In genomic region chr4:24698528-24699117, GRCm38 (mm10) we compare ENCODE assay signal across 9 mouse cellular contexts.
A peak's percentile ranks its signal among the peaks of the same experiment; 100 is the strongest.
DNase-seq lines count a peak whose midpoint lies in the region; ATAC-seq and TF ChIP-seq lines count a peak whose summit lies in the region.
"Had no signal": no experiment of that assay in that cellular context is flagged by ENCODE, and none has a peak within 500 bp of the region (broad histone marks: within the 10 kb centered on the region; RNA-seq: fewer than 3 reads in every experiment).

No protein-coding gene starts in this region.

- H3K4me3 ChIP-seq in liver, postnatal 0 days (ENCODE audit: low read depth, low read length), result no peak overlapping the region
- no peak overlapping the region for H3K4me3 ChIP-seq in forebrain, embryonic 12.5 days (replicated peaks)
- H3K4me3 ChIP-seq: embryonic facial prominence, embryonic 13.5 days; limb, embryonic 13.5 days had no signal

- H3K4me2 ChIP-seq in liver, postnatal 0 days (ENCODE audit: low read depth, low read length), result no peak overlapping the region
- H3K4me2 ChIP-seq in forebrain, embryonic 12.5 days, result no peak overlapping the region
- H3K4me2 ChIP-seq: embryonic facial prominence, embryonic 13.5 days; limb, embryonic 13.5 days had no signal

- no peak overlapping the region for H3K27ac ChIP-seq in liver, postnatal 0 days (ENCODE audit: low read depth)
- H3K27ac ChIP-seq in forebrain, embryonic 12.5 days, result no peak overlapping the region
- H3K27ac ChIP-seq: embryonic facial prominence, embryonic 13.5 days; limb, embryonic 13.5 days had no signal

- no peaks in the 10 kb centered on the region for H3K9me3 ChIP-seq in liver, postnatal 0 days (ENCODE audit: low read length)
- no peaks in the 10 kb centered on the region for H3K9me3 ChIP-seq in forebrain, embryonic 12.5 days
- H3K9me3 ChIP-seq: embryonic facial prominence, embryonic 13.5 days; limb, embryonic 13.5 days had no signal

- no peaks in the 10 kb centered on the region for H3K36me3 ChIP-seq in liver, postnatal 0 days (replicated peaks; ENCODE audit: insufficient read depth, low read length)
- no peaks in the 10 kb centered on the region for H3K36me3 ChIP-seq in forebrain, embryonic 12.5 days (replicated peaks)
- H3K36me3 ChIP-seq: embryonic facial prominence, embryonic 13.5 days; limb, embryonic 13.5 days had no signal

- no peak for ATAC-seq in liver, postnatal 0 days
- ATAC-seq in forebrain, embryonic 12.5 days (ENCODE audit: low FRiP score), result peak; percentile 64; the same call in 1 of the 2 replicates
- ATAC-seq in megakaryocyte progenitor cell, adult 5-6 weeks (replicated peaks; ENCODE audit: poor library complexity), result peak; percentile 78

- TF ChIP-seq CTCF in liver, postnatal 0 days (IDR thresholded peaks at IDR 0.05; ENCODE audit: low read depth), result peak; percentile 57

- H3K27me3 ChIP-seq in liver, postnatal 0 days (ENCODE audit: insufficient read depth, low read length), result no peaks in the 10 kb centered on the region
- H3K27me3 ChIP-seq in forebrain, embryonic 12.5 days, result 0 out of 2 replicates have a peak, but pooled peaks cover 3% of the 10 kb centered on the region
- H3K27me3 ChIP-seq: limb, embryonic 13.5 days had no signal

- no peak for DNase-seq in liver, postnatal 0 days
- DNase-seq in liver, result no peak
- DNase-seq in brain, adult 2 months (ENCODE audit: low read depth, low spot score), result peak; percentile 72
- DNase-seq in urinary bladder, postnatal 14 days (ENCODE audit: low spot score), result no peak
- no peak for DNase-seq in MN1 (ENCODE audit: low spot score)

- H3K4me1 ChIP-seq in liver, postnatal 0 days (ENCODE audit: insufficient read depth), result no peaks in the 10 kb centered on the region
- H3K4me1 ChIP-seq in forebrain, embryonic 12.5 days, result no peaks in the 10 kb centered on the region
- H3K4me1 ChIP-seq: embryonic facial prominence, embryonic 13.5 days; limb, embryonic 13.5 days had no signal

- no peak overlapping the region for H3K9ac ChIP-seq in liver, postnatal 0 days (replicated peaks)
- H3K9ac ChIP-seq in forebrain, embryonic 12.5 days, result no peak overlapping the region
- H3K9ac ChIP-seq: embryonic facial prominence, embryonic 13.5 days; limb, embryonic 13.5 days had no signal

- TF ChIP-seq EP300 in liver, postnatal 0 days (IDR thresholded peaks at IDR 0.05; ENCODE audit: low read depth), result no peak

- 69% methylated on average over 7 of the region's 7 CpGs for WGBS in liver, postnatal 0 days (ENCODE audit: insufficient replicate concordance)
- WGBS in forebrain, embryonic 12.5 days, result 64% methylated on average over 7 of the region's 7 CpGs
